Mouse (Mus musculus): Measurements from ENCODE around the gene Krt90. TPM values are rescaled to one million over a fixed set of nuclear protein-coding genes. Genes with fewer than 3 reads are reported as not detected.

The Krt90 gene
- polyA plus RNA-seq, 1 experiment: not detected

- no peaks in the 10 kb centered on the region for H3K36me3 ChIP-seq (ENCODE audit: control insufficient read depth, insufficient read depth, low read length)
- no peak for DNase-seq
- H3K4me3 ChIP-seq (ENCODE audit: insufficient read depth, low read depth, low read length): no peak within 1 kb of the TSS
- TF ChIP-seq CTCF (conservative IDR thresholded peaks at IDR 0.05; ENCODE audit: insufficient read depth, insufficient read length, low read depth, low read length) (no peak), POLR2A (IDR thresholded peaks at IDR 0.05; ENCODE audit: low read depth, low read length) (no peak)
- 36% methylated on average over 15 of the region's 15 CpGs for WGBS
- H3K27me3 ChIP-seq (replicated peaks; ENCODE audit: control insufficient read depth, insufficient read depth, low read length): no peaks in the 10 kb centered on the region
- no peaks in the 10 kb centered on the region for H3K4me1 ChIP-seq (ENCODE audit: control insufficient read depth, insufficient read depth, low read length)
- no peak within 1 kb of the TSS for H3K27ac ChIP-seq (ENCODE audit: insufficient read depth, low read depth, low read length)
These were observed 11.1 kb upstream of the Krt90 start, which contains the start of gene Krt75 for GRCm38 (mm10) chr15:101573796-101574345. Gene Krt75, minus strand, starts transcription at chr15:101573904.

GRCm38 (mm10) chr15:101567780-101568179, 5.0 kb upstream of the Krt90 start:
- H3K4me3 ChIP-seq (ENCODE audit: insufficient read depth, low read depth, low read length): no peak overlapping the region
- H3K27ac ChIP-seq (ENCODE audit: insufficient read depth, low read depth, low read length): no peak overlapping the region
- H3K36me3 ChIP-seq (ENCODE audit: control insufficient read depth, insufficient read depth, low read length): no peaks in the 10 kb centered on the region
- no peaks in the 10 kb centered on the region for H3K27me3 ChIP-seq (replicated peaks; ENCODE audit: control insufficient read depth, insufficient read depth, low read length)
- 49% methylated on average over 7 of the region's 7 CpGs for WGBS
- H3K4me1 ChIP-seq (ENCODE audit: control insufficient read depth, insufficient read depth, low read length): no peaks in the 10 kb centered on the region
- no peak for TF ChIP-seq POLR2A (IDR thresholded peaks at IDR 0.05; ENCODE audit: low read depth, low read length)
- peak; percentile 54 for TF ChIP-seq CTCF (conservative IDR thresholded peaks at IDR 0.05; ENCODE audit: insufficient read depth, insufficient read length, low read depth, low read length)
- no peak for DNase-seq

- no peak for TF ChIP-seq POLR2A (IDR thresholded peaks at IDR 0.05; ENCODE audit: low read depth, low read length)
- H3K27ac ChIP-seq (ENCODE audit: insufficient read depth, low read depth, low read length): no peak overlapping the region
- H3K4me3 ChIP-seq (ENCODE audit: insufficient read depth, low read depth, low read length): no peak overlapping the region
- no peaks in the 10 kb centered on the region for H3K36me3 ChIP-seq (ENCODE audit: control insufficient read depth, insufficient read depth, low read length)
- 7% methylated on average over 7 of the region's 7 CpGs for WGBS
- no peak for DNase-seq
- H3K27me3 ChIP-seq (replicated peaks; ENCODE audit: control insufficient read depth, insufficient read depth, low read length): no peaks in the 10 kb centered on the region
- H3K4me1 ChIP-seq (ENCODE audit: control insufficient read depth, insufficient read depth, low read length): no peaks in the 10 kb centered on the region
These were observed 4.6 kb downstream of the Krt90 start for GRCm38 (mm10) chr15:101558034-101558646.

DNA sequence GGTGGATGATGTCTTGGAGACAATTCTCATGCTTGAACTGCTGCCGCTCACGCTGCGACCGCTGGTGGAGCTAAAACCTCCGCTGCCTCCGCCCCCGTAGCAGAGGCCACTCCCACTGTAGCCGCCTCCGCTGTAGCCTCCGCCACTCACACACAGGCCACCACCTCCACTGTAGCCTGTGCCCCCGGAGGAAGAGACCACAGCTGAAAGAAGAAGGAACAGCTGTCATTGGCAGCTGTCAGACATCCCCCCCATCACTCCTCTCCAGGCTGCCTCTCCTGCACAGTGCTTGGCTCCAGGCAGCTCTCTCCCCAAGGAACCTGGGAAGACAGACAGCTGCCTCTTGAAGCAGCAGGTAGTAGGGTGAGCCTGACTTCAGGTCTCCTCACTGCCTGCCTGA, 9.6 kb downstream of the Krt90 start:
- no peaks in the 10 kb centered on the region for H3K27me3 ChIP-seq (replicated peaks; ENCODE audit: control insufficient read depth, insufficient read depth, low read length)
- H3K27ac ChIP-seq (ENCODE audit: insufficient read depth, low read depth, low read length): no peak overlapping the region
- WGBS: 3% methylated on average over 11 of the region's 11 CpGs
- H3K36me3 ChIP-seq (ENCODE audit: control insufficient read depth, insufficient read depth, low read length): no peaks in the 10 kb centered on the region
- DNase-seq: peak; percentile 12
- H3K4me1 ChIP-seq (ENCODE audit: control insufficient read depth, insufficient read depth, low read length): no peaks in the 10 kb centered on the region
- H3K4me3 ChIP-seq (ENCODE audit: insufficient read depth, low read depth, low read length): no peak overlapping the region
- no peak for TF ChIP-seq POLR2A (IDR thresholded peaks at IDR 0.05; ENCODE audit: low read depth, low read length)

DNA sequence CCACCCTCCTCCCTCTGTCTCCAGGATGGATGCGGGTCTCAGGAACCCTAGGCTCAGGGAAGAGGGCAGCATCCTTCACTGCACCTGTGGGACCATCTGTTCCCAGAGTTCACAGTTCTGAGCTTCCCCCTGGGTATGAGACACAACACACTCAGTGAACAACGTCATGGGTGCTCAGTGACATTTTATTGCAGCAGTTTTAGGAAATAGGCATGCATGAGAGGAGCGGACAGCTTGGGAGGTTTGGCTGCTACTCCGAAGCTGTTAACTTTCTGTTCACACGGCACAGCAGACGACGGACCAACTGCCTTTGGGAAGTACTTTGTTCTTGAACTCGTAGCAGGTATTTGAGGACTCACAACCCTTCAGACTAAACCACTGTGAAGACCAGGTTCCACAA, 10.6 kb downstream of the Krt90 start:
- H3K27ac ChIP-seq (ENCODE audit: insufficient read depth, low read depth, low read length): no peak overlapping the region
- no peak for TF ChIP-seq POLR2A (IDR thresholded peaks at IDR 0.05; ENCODE audit: low read depth, low read length)
- TF ChIP-seq CTCF (conservative IDR thresholded peaks at IDR 0.05; ENCODE audit: insufficient read depth, insufficient read length, low read depth, low read length): no peak
- WGBS: 53% methylated on average over 8 of the region's 8 CpGs
- no peaks in the 10 kb centered on the region for H3K36me3 ChIP-seq (ENCODE audit: control insufficient read depth, insufficient read depth, low read length)
- no peak for DNase-seq
- H3K27me3 ChIP-seq (replicated peaks; ENCODE audit: control insufficient read depth, insufficient read depth, low read length): no peaks in the 10 kb centered on the region
- no peaks in the 10 kb centered on the region for H3K4me1 ChIP-seq (ENCODE audit: control insufficient read depth, insufficient read depth, low read length)
- H3K4me3 ChIP-seq (ENCODE audit: insufficient read depth, low read depth, low read length): no peak overlapping the region

DNA sequence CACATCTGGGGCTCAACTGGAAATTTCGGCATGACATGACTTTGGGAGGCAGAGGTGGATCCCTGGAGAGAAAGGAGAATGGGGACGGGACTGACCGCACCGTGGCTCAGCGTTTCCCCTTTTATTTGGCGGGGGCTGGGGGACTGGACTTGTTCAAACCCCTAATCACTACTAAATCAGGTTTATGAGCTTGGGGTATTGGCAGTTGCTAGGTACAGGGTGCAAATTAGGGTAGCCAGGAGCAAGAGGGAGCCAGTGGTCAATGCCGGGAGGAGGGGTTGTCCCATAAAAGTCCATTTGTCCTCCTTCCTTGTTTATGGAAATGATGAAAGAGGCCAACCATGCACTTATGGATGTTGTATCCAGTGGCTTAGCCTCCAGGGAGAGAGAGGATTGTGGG, 12.2 kb downstream of the Krt90 start, which contains the start of gene Krt82:
Gene Krt82, minus strand, starts transcription at position 101 of the 400 bp plus-strand sequence.
- no peak for TF ChIP-seq POLR2A (IDR thresholded peaks at IDR 0.05; ENCODE audit: low read depth, low read length)
- TF ChIP-seq CTCF (conservative IDR thresholded peaks at IDR 0.05; ENCODE audit: insufficient read depth, insufficient read length, low read depth, low read length): no peak
- no peak within 1 kb of the TSS for H3K27ac ChIP-seq (ENCODE audit: insufficient read depth, low read depth, low read length)
- no peaks in the 10 kb centered on the region for H3K4me1 ChIP-seq (ENCODE audit: control insufficient read depth, insufficient read depth, low read length)
- no peaks in the 10 kb centered on the region for H3K27me3 ChIP-seq (replicated peaks; ENCODE audit: control insufficient read depth, insufficient read depth, low read length)
- WGBS: 51% methylated on average over 7 of the region's 7 CpGs
- H3K4me3 ChIP-seq (ENCODE audit: insufficient read depth, low read depth, low read length): no peak within 1 kb of the TSS
- no peaks in the 10 kb centered on the region for H3K36me3 ChIP-seq (ENCODE audit: control insufficient read depth, insufficient read depth, low read length)
- DNase-seq: no peak

DNA sequence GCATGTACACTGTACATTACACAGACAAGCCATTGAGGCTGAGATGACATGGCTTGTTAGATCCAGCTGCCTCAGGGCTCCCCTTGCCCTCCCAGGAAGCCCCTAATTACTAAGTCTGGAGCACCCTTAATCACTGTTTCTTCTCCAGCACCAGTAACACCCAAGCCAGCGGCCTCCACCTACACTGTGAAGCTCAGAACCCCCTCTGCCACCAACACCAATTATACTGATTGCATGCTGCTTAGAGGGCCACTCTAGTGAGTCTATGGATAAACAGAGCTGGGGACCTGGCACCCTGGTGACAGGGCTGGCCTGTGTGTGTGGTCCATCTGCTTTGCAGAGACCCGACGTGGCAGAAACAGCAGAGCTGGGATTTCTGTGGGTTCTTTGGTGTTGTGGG, 18.3 kb downstream of the Krt90 start:
- 76% methylated on average over 3 of the region's 3 CpGs for WGBS
- TF ChIP-seq POLR2A (IDR thresholded peaks at IDR 0.05; ENCODE audit: low read depth, low read length) (no peak), CTCF (conservative IDR thresholded peaks at IDR 0.05; ENCODE audit: insufficient read depth, insufficient read length, low read depth, low read length) (no peak)
- H3K27ac ChIP-seq (ENCODE audit: insufficient read depth, low read depth, low read length): no peak overlapping the region
- no peak for DNase-seq
- no peaks in the 10 kb centered on the region for H3K27me3 ChIP-seq (replicated peaks; ENCODE audit: control insufficient read depth, insufficient read depth, low read length)
- no peaks in the 10 kb centered on the region for H3K4me1 ChIP-seq (ENCODE audit: control insufficient read depth, insufficient read depth, low read length)
- H3K36me3 ChIP-seq (ENCODE audit: control insufficient read depth, insufficient read depth, low read length): no peaks in the 10 kb centered on the region
- H3K4me3 ChIP-seq (ENCODE audit: insufficient read depth, low read depth, low read length): no peak overlapping the region

Measured in kidney, adult 2 months (tissue).